Mouse (Mus musculus): ENCODE results near the gene Kat6b.

Gene Kat6b

GRCm38 (mm10) chr14:21599446-21600173 lies 118.4 kb downstream of the Kat6b start:
- Histone ChIP-seq H3K36me3 (ENCODE audit: control insufficient read depth, insufficient read depth, low read length, poor library complexity, severe bottlenecking) (no peaks in the 10 kb centered on the region), H3K27me3 (ENCODE audit: control insufficient read depth, insufficient read depth, low read length, poor library complexity, severe bottlenecking) (no peaks in the 10 kb centered on the region)
- DNase-seq (ENCODE audit: low read depth, low spot score), result no peak

GRCm38 (mm10) chr14:21600174-21600566 lies 118.9 kb downstream of the Kat6b start:
- DNase-seq (ENCODE audit: low read depth, low spot score), result no peak
- no peaks in the 10 kb centered on the region for H3K36me3 ChIP-seq (ENCODE audit: control insufficient read depth, insufficient read depth, low read length, poor library complexity, severe bottlenecking)
- H3K27me3 ChIP-seq (ENCODE audit: control insufficient read depth, insufficient read depth, low read length, poor library complexity, severe bottlenecking), result no peaks in the 10 kb centered on the region

GRCm38 (mm10) chr14:21600628-21601027 lies 119.4 kb downstream of the Kat6b start:
- Histone ChIP-seq H3K27me3 (ENCODE audit: control insufficient read depth, insufficient read depth, low read length, poor library complexity, severe bottlenecking) (no peaks in the 10 kb centered on the region), H3K36me3 (ENCODE audit: control insufficient read depth, insufficient read depth, low read length, poor library complexity, severe bottlenecking) (no peaks in the 10 kb centered on the region)
- DNase-seq (ENCODE audit: low read depth, low spot score), result no peak

DNA sequence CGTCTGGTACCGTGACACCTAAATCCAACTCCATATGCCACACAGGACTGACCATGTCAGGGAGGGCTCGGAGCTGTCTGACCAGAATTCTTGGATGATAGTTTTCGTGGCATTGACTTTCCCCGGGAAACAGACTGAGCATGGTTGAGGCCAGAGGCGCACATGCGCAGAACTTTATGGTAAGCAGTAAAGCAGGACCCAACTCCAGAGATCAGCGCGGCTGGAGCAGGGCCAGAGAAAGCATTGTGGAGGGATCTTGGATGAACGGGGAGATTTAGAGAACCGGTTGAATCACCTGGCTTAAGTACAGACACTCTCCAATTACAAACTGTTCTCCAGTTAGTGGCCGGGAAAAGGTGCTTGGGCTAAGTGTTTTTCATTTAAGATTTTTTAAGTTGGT lies 120.9 kb downstream of the Kat6b start:
- Histone ChIP-seq H3K27me3 (ENCODE audit: control insufficient read depth, insufficient read depth, low read length, poor library complexity, severe bottlenecking) (no peaks in the 10 kb centered on the region), H3K36me3 (ENCODE audit: control insufficient read depth, insufficient read depth, low read length, poor library complexity, severe bottlenecking) (no peaks in the 10 kb centered on the region)
- DNase-seq (ENCODE audit: low read depth, low spot score), result no peak

DNA sequence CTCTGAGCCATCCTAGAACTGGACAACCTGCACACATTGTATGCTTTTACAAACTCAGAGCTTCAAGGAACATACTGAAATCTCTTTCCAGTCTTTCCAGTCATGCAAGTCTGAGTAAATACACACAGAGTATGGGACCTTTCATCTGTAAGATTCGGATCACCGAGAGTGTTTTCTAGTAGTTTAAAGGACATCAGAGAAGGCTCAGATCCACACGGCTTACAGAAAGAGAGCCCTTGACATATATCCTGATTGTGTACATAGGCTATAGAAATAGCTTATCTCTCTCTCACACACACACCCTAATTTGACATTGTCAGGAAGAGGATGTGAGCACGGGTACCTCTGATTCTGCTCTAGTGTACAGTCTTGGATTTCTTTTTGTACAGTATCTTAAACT lies 121.7 kb downstream of the Kat6b start:
- no peaks in the 10 kb centered on the region for H3K36me3 ChIP-seq (ENCODE audit: control insufficient read depth, insufficient read depth, low read length, poor library complexity, severe bottlenecking)
- no peak for DNase-seq (ENCODE audit: low read depth, low spot score)
- H3K27me3 ChIP-seq (ENCODE audit: control insufficient read depth, insufficient read depth, low read length, poor library complexity, severe bottlenecking), result no peaks in the 10 kb centered on the region

GRCm38 (mm10) chr14:21607686-21608085 lies 126.5 kb downstream of the Kat6b start:
- no peaks in the 10 kb centered on the region for H3K27me3 ChIP-seq (ENCODE audit: control insufficient read depth, insufficient read depth, low read length, poor library complexity, severe bottlenecking)
- DNase-seq (ENCODE audit: low read depth, low spot score), result no peak
- H3K36me3 ChIP-seq (ENCODE audit: control insufficient read depth, insufficient read depth, low read length, poor library complexity, severe bottlenecking), result no peaks in the 10 kb centered on the region

DNA sequence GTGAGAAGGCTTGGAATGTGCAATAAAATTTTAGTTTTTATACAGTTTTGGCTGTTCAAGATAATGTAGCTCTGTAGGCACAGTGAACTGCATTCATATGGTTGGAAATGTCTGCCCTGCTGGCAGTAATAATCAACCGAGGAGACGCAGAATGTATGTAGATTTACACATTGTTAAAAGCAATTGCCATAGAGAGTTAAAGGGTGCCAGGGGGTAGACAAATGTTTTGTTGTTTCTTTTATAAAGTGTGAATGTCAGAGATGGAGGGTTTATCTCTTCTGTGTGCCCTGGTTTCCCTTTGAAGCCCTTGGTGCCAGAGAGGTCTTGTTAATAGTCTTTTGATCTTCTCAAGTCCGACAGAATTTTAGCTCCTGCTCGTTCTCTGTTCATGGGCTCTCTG lies 127.7 kb downstream of the Kat6b start:
- no peak for DNase-seq (ENCODE audit: low read depth, low spot score)

GRCm38 (mm10) chr14:21610224-21610623 lies 129.0 kb downstream of the Kat6b start:
- Histone ChIP-seq H3K36me3 (ENCODE audit: control insufficient read depth, insufficient read depth, low read length, poor library complexity, severe bottlenecking) (no peaks in the 10 kb centered on the region), H3K27me3 (ENCODE audit: control insufficient read depth, insufficient read depth, low read length, poor library complexity, severe bottlenecking) (no peaks in the 10 kb centered on the region)
- DNase-seq (ENCODE audit: low read depth, low spot score), result peak; percentile 72

More for the DNA sequence above, 127.7 kb downstream of the Kat6b start:
- no peaks in the 10 kb centered on the region for H3K36me3 ChIP-seq (ENCODE audit: control insufficient read depth, insufficient read depth, low read length, poor library complexity, severe bottlenecking)
- H3K27me3 ChIP-seq (ENCODE audit: control insufficient read depth, insufficient read depth, low read length, poor library complexity, severe bottlenecking), result no peaks in the 10 kb centered on the region

GRCm38 (mm10) chr14:21613031-21613430 lies 131.8 kb downstream of the Kat6b start:
- H3K27me3 ChIP-seq (ENCODE audit: control insufficient read depth, insufficient read depth, low read length, poor library complexity, severe bottlenecking), result no peaks in the 10 kb centered on the region
- no peaks in the 10 kb centered on the region for H3K36me3 ChIP-seq (ENCODE audit: control insufficient read depth, insufficient read depth, low read length, poor library complexity, severe bottlenecking)
- no peak for DNase-seq (ENCODE audit: low read depth, low spot score)

DNA sequence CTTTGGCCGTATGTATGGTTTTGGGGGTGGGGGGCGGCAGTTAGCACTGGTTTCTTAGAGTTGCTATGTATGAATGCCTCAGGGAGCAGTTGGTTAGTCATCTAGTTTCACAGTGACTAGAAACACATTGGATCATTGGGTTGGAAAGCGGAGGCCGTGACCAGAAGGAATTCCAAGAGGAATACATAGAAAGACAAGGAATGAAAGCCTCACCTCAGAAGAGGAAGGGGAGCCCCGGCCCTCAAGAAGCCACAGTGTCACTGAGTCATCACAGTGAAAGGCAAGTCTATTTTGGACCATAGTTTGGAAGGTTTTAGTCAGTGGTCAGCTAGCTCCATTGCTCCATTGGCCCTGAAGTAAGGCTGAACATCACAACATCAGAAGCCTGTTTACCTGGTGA lies 132.9 kb downstream of the Kat6b start:
- Histone ChIP-seq H3K36me3 (ENCODE audit: control insufficient read depth, insufficient read depth, low read length, poor library complexity, severe bottlenecking) (no peaks in the 10 kb centered on the region), H3K27me3 (ENCODE audit: control insufficient read depth, insufficient read depth, low read length, poor library complexity, severe bottlenecking) (no peaks in the 10 kb centered on the region)
- no peak for DNase-seq (ENCODE audit: low read depth, low spot score)

- DNase-seq (ENCODE audit: low read depth, low spot score), result no peak
- no peaks in the 10 kb centered on the region for H3K27me3 ChIP-seq (ENCODE audit: control insufficient read depth, insufficient read depth, low read length, poor library complexity, severe bottlenecking)
- no peaks in the 10 kb centered on the region for H3K36me3 ChIP-seq (ENCODE audit: control insufficient read depth, insufficient read depth, low read length, poor library complexity, severe bottlenecking)
Observed at GRCm38 (mm10) chr14:21615853-21616252, 134.6 kb downstream of the Kat6b start.

DNA sequence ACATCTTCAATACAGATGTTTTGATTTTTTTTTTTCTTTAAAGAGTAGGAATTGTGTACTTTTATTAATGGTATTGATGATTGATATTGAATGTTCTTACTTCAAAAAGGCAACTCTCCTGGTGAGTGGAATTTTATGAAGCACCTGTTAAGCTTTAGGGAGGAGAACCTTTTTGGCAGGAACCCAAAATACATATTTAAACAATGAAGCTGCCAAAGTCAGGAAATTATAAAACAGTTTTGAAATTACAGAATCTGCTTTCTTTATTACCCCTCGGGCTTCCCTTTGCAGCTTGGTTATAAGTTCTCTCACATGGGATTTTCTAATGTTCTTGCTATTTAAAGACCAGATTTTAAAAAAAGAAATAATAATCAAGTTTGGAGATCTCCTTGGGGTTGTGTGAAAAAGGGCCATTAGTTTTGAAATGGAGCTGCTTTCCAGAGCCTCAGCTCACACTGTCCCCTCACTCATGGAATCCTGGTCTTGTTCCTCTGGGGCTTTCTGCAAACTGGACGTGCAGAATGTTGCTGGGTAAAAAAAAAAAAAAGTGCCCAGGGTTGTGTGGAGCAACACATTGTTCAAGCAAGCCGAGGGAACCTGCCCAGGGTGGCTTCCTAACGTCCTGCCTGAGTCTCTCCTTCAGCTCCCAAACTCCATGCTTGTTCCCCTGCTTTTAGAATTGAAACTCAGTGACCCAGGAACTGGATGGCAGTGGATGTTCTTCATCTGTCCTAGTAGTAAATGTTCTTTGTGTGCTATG lies 136.2 kb downstream of the Kat6b start:
- no peaks in the 10 kb centered on the region for H3K36me3 ChIP-seq (ENCODE audit: control insufficient read depth, insufficient read depth, low read length, poor library complexity, severe bottlenecking)
- no peaks in the 10 kb centered on the region for H3K27me3 ChIP-seq (ENCODE audit: control insufficient read depth, insufficient read depth, low read length, poor library complexity, severe bottlenecking)
- no peak for DNase-seq (ENCODE audit: low read depth, low spot score)

DNA sequence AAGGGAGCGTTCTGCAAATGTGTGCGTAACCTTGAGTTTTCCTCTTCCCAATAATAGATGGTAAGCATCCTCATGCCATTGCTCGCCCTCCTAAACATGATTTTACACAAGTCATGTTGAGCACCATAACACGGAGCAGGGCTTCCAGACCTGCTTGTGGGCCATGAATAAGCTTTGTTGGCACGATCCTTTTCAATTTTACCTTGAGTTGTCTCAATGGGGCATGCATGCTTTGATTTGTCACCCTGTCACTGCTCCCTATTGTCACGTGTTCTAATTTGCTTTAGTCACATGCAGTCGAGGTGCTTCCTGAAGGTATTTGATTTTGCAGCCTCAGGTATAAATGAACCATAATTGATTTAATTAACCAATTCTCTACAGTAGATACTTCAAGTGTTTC lies 138.7 kb downstream of the Kat6b start:
- Histone ChIP-seq H3K36me3 (ENCODE audit: control insufficient read depth, insufficient read depth, low read length, poor library complexity, severe bottlenecking) (no peaks in the 10 kb centered on the region), H3K27me3 (ENCODE audit: control insufficient read depth, insufficient read depth, low read length, poor library complexity, severe bottlenecking) (no peaks in the 10 kb centered on the region)
- DNase-seq (ENCODE audit: low read depth, low spot score), result no peak

DNA sequence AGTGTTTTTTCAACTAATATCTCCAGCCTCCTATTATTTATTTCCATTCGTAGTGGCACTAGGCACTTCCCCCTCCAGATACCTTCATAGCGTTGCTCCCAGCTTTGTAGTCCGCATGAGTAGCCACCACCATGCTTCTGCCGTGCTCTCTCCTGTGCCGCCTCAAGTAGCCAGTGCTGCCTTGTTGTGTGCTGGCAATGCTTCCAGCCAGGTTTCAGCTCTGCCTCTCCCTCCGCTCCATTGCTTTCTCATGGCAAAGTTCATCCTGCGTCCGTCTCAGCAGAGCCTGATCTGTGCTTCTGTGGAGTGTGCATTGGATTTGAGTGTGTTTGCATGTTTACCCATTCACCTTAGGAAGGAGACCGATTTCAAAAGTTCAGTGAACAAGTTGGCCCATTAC lies 144.7 kb downstream of the Kat6b start:
- H3K36me3 ChIP-seq (ENCODE audit: control insufficient read depth, insufficient read depth, low read length, poor library complexity, severe bottlenecking), result peaks cover 6% of the 10 kb centered on the region; the same call in 1 of the 2 replicates
- DNase-seq (ENCODE audit: low read depth, low spot score), result no peak
- H3K27me3 ChIP-seq (ENCODE audit: control insufficient read depth, insufficient read depth, low read length, poor library complexity, severe bottlenecking), result no peaks in the 10 kb centered on the region

DNA sequence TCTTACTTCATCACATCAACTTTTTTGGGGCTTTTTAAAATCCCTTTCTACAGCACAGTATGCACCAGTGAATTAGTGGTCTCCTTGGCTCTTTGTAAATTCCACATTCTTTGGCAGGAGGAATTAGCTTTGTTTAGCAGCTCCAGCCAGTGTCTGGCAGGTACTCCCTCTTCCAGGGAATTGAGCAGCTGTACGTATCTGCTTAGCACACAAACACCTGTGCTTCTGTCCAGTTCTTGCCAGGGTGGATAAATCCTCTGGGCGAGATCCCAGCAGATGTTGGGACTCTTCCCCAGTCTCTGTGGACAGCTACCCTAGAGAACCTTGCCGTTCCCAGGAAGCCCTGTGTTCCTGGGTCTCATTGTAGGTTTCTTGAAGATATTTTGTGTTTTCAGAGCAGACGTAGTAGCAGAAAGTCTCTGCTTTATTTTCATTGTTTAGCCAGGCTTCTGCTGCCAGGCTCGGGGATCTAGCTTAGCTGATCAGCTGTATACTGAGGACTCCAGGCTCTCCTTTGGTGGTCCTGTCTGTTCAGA lies 150.5 kb downstream of the Kat6b start:
- H3K36me3 ChIP-seq (ENCODE audit: control insufficient read depth, insufficient read depth, low read length, poor library complexity, severe bottlenecking), result peaks cover 4% of the 10 kb centered on the region
- no peak for DNase-seq (ENCODE audit: low read depth, low spot score)
- no peaks in the 10 kb centered on the region for H3K27me3 ChIP-seq (ENCODE audit: control insufficient read depth, insufficient read depth, low read length, poor library complexity, severe bottlenecking)
